16 mouse cellular contexts compared by ENCODE assay signal in the genomic region with DNA sequence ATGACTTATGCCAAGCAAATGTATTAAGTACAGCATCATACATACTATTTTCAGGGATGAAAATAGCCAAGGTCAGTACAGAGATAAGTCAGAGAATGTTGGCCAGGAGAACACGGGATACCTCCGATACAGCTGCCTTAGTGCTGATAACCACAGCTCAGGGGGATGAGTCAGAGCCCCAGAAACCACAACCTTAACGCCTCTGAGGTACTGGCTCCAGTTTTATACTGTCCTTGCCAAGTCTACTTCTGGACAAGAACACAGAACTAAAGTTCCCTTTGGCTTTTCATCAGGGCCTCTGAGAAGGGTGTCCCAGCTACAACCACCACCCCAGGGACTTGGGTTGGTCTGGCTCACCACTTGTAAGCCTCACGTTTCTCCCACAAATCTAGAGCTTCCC. TPM values are rescaled to one million over a fixed set of nuclear protein-coding genes. Genes with fewer than 3 reads are reported as not detected.
DNase-seq lines count a peak whose midpoint lies in the region; ATAC-seq lines count a peak whose summit lies in the region.
"Had no signal": no experiment of that assay in that cellular context is flagged by ENCODE, and none has a peak within 500 bp of the region (broad histone marks: within the 10 kb centered on the region; RNA-seq: fewer than 3 reads in every experiment).

No protein-coding gene starts in this region.

- no peak overlapping the region for H3K9ac ChIP-seq in liver, embryonic 13.5 days
- H3K9ac ChIP-seq: embryonic facial prominence, embryonic 15.5 days had no signal

- H3K4me2 ChIP-seq in liver, embryonic 13.5 days, result 0 out of 2 replicates have a peak overlapping the region, but pooled peaks have one; percentile 8
- H3K4me2 ChIP-seq: embryonic facial prominence, embryonic 15.5 days had no signal

- H3K9me3 ChIP-seq in liver, embryonic 13.5 days (replicated peaks), result no peaks in the 10 kb centered on the region
- H3K9me3 ChIP-seq: embryonic facial prominence, embryonic 15.5 days had no signal

- H3K27ac ChIP-seq in liver, embryonic 13.5 days, result no peak overlapping the region
- H3K27ac ChIP-seq: embryonic facial prominence, embryonic 15.5 days had no signal

- DNase-seq in 416B (ENCODE audit: low read depth) (peak; percentile 97), MN1 (ENCODE audit: low spot score) (no peak)
- peak; percentile 63 for DNase-seq in Muller cell, postnatal 12 days (ENCODE audit: inconsistent ontology term)
- peak; percentile 87 for DNase-seq in fibroblast of lung, adult 2 months (ENCODE audit: low read depth)
- DNase-seq in liver, embryonic 13.5 days, result no peak
- no peak for DNase-seq in kidney, postnatal 36 days
- no peak for DNase-seq in left cerebral cortex, postnatal 25 days (ENCODE audit: low spot score in 2 of 2)
- DNase-seq: cerebellum, postnatal 14 days; lung, postnatal 14 days; thymus, postnatal 14 days had no signal

- peaks cover 42% of the 10 kb centered on the region for H3K36me3 ChIP-seq in liver, embryonic 13.5 days

- whole genome bisulfite sequencing in liver, embryonic 13.5 days (ENCODE audit: insufficient replicate concordance), result 19% methylated on average over 4 of the region's 4 CpGs

- peaks cover 15% of the 10 kb centered on the region for H3K4me1 ChIP-seq in liver, embryonic 13.5 days (replicated peaks)
- H3K4me1 ChIP-seq: embryonic facial prominence, embryonic 15.5 days had no signal

- H3K4me3 ChIP-seq in liver, embryonic 13.5 days (replicated peaks), result no peak overlapping the region
- H3K4me3 ChIP-seq: embryonic facial prominence, embryonic 15.5 days had no signal

- intact Hi-C loops in left cerebral cortex, postnatal 25 days (cut with DNase I), result no loop called here

- peak; percentile 78 for ATAC-seq in liver, embryonic 13.5 days (ENCODE audit: low read depth)
- ATAC-seq: intestine, embryonic 16.5 days had no signal

- H3K27me3 ChIP-seq in liver, embryonic 13.5 days, result no peaks in the 10 kb centered on the region
- H3K27me3 ChIP-seq: embryonic facial prominence, embryonic 15.5 days had no signal

RNA-seq across cellular contexts. Expression of a gene that starts 4.0 kb away (rescaled TPM):
- not detected in 2 replicates for polyA plus RNA-seq in liver, embryonic 13.5 days (2015; fragmentation: Nextera tagmentation; extraction: Ambion mirVana)
- total RNA-seq in left cerebral cortex, postnatal 25 days (2021), result not detected
- total RNA-seq: ES-E14; hematopoietic stem cell, adult 5-6 weeks had no signal
- polyA plus RNA-seq: intestine, embryonic 16.5 days; limb, embryonic 11.5 days; spleen, adult 2 months had no signal

RNA-seq across cellular contexts. Expression of a gene that starts 12.8 kb away (rescaled TPM):
- 7.6 and 9.3 TPM in 2 replicates for polyA plus RNA-seq in liver, embryonic 13.5 days (2015; fragmentation: Nextera tagmentation; extraction: Ambion mirVana)
- 10 to 100 TPM; 43.6 to 46.2 TPM for total RNA-seq in left cerebral cortex, postnatal 25 days (2021)

RNA-seq across cellular contexts. Expression of a gene that starts 12.8 kb away (rescaled TPM):
- polyA plus RNA-seq in liver, embryonic 13.5 days (2015; fragmentation: Nextera tagmentation; extraction: Ambion mirVana), result 17.8 and 22.0 TPM in 2 replicates
- total RNA-seq in left cerebral cortex, postnatal 25 days (2021), result 10 to 100 TPM; 17.6 to 18.2 TPM

RNA-seq across cellular contexts. Expression of a gene that starts 41.2 kb away (rescaled TPM):
- polyA plus RNA-seq in liver, embryonic 13.5 days (2015; fragmentation: Nextera tagmentation; extraction: Ambion mirVana), result 521 and 607 TPM in 2 replicates
- total RNA-seq in left cerebral cortex, postnatal 25 days (2021), result 100 to 1,000 TPM; 173 TPM

Comparison
In these comparisons a context has a peak if more than half of its experiments do, and no peak if none do; other contexts are left out.
1. DNase-seq: peak in 416B (single experiment), Muller cell, postnatal 12 days (single experiment) and fibroblast of lung, adult 2 months (single experiment); none in liver, embryonic 13.5 days (single experiment), kidney, postnatal 36 days (0 of 2), left cerebral cortex, postnatal 25 days (0 of 2) and MN1 (single experiment).